Mouse (Mus musculus): Measurements from ENCODE around the gene Mixl1. TPM values are rescaled to one million over a fixed set of nuclear protein-coding genes. Genes with fewer than 3 reads are reported as not detected.

The Mixl1 gene
- polyA plus RNA-seq, 1 experiment, result 0.04 TPM

DNA sequence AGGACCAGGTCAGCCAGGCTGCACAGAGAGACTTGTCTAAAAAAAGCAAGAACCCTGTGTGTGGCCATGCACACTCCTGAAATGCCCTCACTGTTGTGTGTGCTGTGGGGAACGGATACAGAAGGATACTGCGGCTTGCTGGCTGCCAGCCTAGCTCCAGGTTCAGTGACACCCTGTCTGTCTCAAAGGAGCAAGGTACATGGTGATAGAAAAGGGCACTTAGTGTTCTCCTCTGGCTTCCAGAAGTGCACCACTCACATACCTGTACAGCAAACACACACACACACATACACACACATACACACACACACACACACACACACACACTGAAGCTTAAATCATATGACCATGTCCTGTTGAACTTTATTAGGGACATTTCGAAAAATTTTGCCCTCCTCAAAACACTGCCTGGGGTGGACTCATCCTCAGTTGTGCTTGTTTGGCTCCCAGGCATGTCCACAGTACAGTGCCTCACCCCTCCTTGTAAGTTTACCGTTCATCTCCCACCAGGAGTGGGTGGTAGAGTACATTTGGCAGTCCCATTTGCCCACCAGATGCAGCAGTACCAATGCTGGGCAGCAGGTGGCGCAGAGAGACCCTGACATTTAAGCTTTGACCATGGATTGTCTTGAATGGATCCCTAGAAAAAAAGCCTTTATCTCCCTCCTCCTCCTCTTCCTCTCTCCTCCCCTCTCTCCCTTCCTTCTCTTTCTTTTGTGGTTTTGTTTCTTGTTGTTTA lies 23.3 kb upstream of the Mixl1 start:
- 49% methylated on average over 5 of the region's 5 CpGs for WGBS
- TF ChIP-seq CTCF (IDR thresholded peaks at IDR 0.05; ENCODE audit: extremely low read depth, insufficient read depth, insufficient read length, insufficient replicate concordance) (peak; percentile 94; the same call in 1 of the 2 replicates), POLR2A (IDR thresholded peaks at IDR 0.05; ENCODE audit: low read depth, low read length) (no peak)
- Histone ChIP-seq H3K4me1 (ENCODE audit: control insufficient read depth, insufficient read depth, insufficient read length) (peaks cover 3% of the 10 kb centered on the region; the same call in 1 of the 2 replicates), H3K36me3 (ENCODE audit: control insufficient read depth, insufficient read depth, low read length) (no peaks in the 10 kb centered on the region), H3K4me3 (ENCODE audit: extremely low read depth, insufficient read depth, insufficient read length) (no peak overlapping the region), H3K27me3 (ENCODE audit: control insufficient read depth, insufficient read depth, low read length) (no peaks in the 10 kb centered on the region), H3K27ac (ENCODE audit: insufficient read depth, low read length) (no peak overlapping the region)
- peak; percentile 43 to 75 for DNase-seq (ENCODE audit: low read depth in 1 of 2, low spot score in 2 of 2)

GRCm38 (mm10) chr1:180719483-180719882 lies 22.6 kb upstream of the Mixl1 start:
- Histone ChIP-seq H3K27ac (ENCODE audit: insufficient read depth, low read length) (no peak overlapping the region), H3K27me3 (ENCODE audit: control insufficient read depth, insufficient read depth, low read length) (no peaks in the 10 kb centered on the region), H3K4me1 (ENCODE audit: control insufficient read depth, insufficient read depth, insufficient read length) (no peaks in the 10 kb centered on the region; the same call in 1 of the 2 replicates), H3K36me3 (ENCODE audit: control insufficient read depth, insufficient read depth, low read length) (no peaks in the 10 kb centered on the region), H3K4me3 (ENCODE audit: extremely low read depth, insufficient read depth, insufficient read length) (no peak overlapping the region)
- TF ChIP-seq POLR2A (IDR thresholded peaks at IDR 0.05; ENCODE audit: low read depth, low read length), result no peak
- TF ChIP-seq CTCF (IDR thresholded peaks at IDR 0.05; ENCODE audit: extremely low read depth, insufficient read depth, insufficient read length, insufficient replicate concordance), result no peak
- DNase-seq (ENCODE audit: low read depth in 1 of 2, low spot score in 2 of 2), result no peak
- WGBS, result 87% methylated on average over 6 of the region's 6 CpGs

GRCm38 (mm10) chr1:180718756-180719155 lies 21.9 kb upstream of the Mixl1 start:
- 38% methylated on average over 5 of the region's 5 CpGs for WGBS
- TF ChIP-seq CTCF (IDR thresholded peaks at IDR 0.05; ENCODE audit: extremely low read depth, insufficient read depth, insufficient read length, insufficient replicate concordance) (no peak), POLR2A (IDR thresholded peaks at IDR 0.05; ENCODE audit: low read depth, low read length) (no peak)
- Histone ChIP-seq H3K4me3 (ENCODE audit: extremely low read depth, insufficient read depth, insufficient read length) (no peak overlapping the region), H3K36me3 (ENCODE audit: control insufficient read depth, insufficient read depth, low read length) (no peaks in the 10 kb centered on the region), H3K4me1 (ENCODE audit: control insufficient read depth, insufficient read depth, insufficient read length) (no peaks in the 10 kb centered on the region; the same call in 1 of the 2 replicates), H3K27me3 (ENCODE audit: control insufficient read depth, insufficient read depth, low read length) (no peaks in the 10 kb centered on the region), H3K27ac (ENCODE audit: insufficient read depth, low read length) (no peak overlapping the region)
- DNase-seq (ENCODE audit: low read depth in 1 of 2, low spot score in 2 of 2), result no peak

DNA sequence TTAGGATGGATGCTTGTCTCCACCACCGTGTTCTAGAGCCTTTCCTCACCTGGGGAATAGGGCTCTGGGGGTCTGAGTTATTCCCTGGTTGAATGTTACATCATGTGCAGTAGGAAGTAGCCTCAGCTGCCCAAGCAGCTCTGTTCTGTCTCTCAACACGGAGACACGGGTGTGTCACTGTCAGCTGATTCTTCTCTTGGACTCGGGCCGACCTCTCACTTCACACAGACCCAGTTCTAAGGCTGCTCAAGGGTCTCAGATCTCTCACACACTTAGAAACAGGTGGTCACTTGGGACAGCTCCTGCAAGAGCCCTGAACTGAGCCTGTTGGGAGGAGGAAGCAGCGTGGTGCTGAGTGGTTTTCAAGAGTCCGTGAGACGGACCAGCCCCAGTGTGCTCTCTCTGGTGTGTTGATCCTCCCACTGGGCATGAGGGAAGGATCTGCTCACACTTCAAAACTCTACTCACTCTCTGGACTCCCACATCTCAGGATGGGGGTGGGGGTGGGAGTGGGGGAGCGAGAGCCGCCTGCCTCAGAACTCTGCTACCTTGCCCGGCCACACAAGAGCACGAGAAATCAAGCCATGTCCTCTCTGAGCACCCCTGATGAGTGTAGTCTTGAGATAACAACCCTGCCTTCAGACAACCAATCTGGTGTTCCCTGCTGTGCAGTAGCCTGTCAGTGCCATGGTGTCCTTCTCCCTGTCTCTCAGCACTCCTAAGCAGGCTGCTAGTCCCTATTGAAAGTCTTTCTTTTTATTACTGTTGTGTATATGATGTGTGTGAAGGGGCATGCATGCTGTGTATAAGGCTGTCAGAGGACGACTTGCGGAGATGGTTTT lies 12.3 kb upstream of the Mixl1 start:
- no peak overlapping the region for H3K4me3 ChIP-seq (ENCODE audit: extremely low read depth, insufficient read depth, insufficient read length)
- H3K36me3 ChIP-seq (ENCODE audit: control insufficient read depth, insufficient read depth, low read length), result no peaks in the 10 kb centered on the region
- DNase-seq (ENCODE audit: low read depth in 1 of 2, low spot score in 2 of 2), result no peak
- H3K4me1 ChIP-seq (ENCODE audit: control insufficient read depth, insufficient read depth, insufficient read length), result no peaks in the 10 kb centered on the region; the same call in 1 of the 2 replicates
- no peaks in the 10 kb centered on the region for H3K27me3 ChIP-seq (ENCODE audit: control insufficient read depth, insufficient read depth, low read length)
- no peak for TF ChIP-seq CTCF (IDR thresholded peaks at IDR 0.05; ENCODE audit: extremely low read depth, insufficient read depth, insufficient read length, insufficient replicate concordance)
- no peak for TF ChIP-seq POLR2A (IDR thresholded peaks at IDR 0.05; ENCODE audit: low read depth, low read length)
- 78% methylated on average over 14 of the region's 14 CpGs for WGBS
- no peak overlapping the region for H3K27ac ChIP-seq (ENCODE audit: insufficient read depth, low read length)

DNA sequence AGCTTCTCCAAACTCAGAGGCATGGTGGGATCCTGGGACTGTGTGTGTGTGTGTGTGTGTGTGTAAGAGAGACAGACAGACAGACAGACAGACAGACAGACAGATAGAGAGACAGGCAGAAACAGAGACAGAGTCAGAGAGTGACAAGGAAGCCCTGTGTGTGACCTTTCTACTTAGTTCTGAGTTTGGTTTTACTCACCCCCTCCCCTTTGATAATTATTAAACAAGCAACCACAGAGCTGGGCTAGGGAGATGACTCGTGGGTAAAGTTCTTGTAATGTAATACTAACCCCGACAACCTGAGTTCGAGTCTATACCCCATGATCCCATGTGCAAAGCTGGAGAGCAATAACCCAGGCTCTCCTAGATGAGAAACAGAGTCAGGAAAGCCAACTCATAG lies 11.0 kb upstream of the Mixl1 start:
- no peak for DNase-seq (ENCODE audit: low read depth in 1 of 2, low spot score in 2 of 2)
- H3K4me1 ChIP-seq (ENCODE audit: control insufficient read depth, insufficient read depth, insufficient read length), result no peaks in the 10 kb centered on the region; the same call in 1 of the 2 replicates
- no peak overlapping the region for H3K4me3 ChIP-seq (ENCODE audit: extremely low read depth, insufficient read depth, insufficient read length)
- H3K36me3 ChIP-seq (ENCODE audit: control insufficient read depth, insufficient read depth, low read length), result no peaks in the 10 kb centered on the region
- H3K27me3 ChIP-seq (ENCODE audit: control insufficient read depth, insufficient read depth, low read length), result no peaks in the 10 kb centered on the region
- H3K27ac ChIP-seq (ENCODE audit: insufficient read depth, low read length), result no peak overlapping the region
- TF ChIP-seq POLR2A (IDR thresholded peaks at IDR 0.05; ENCODE audit: low read depth, low read length) (no peak), CTCF (IDR thresholded peaks at IDR 0.05; ENCODE audit: extremely low read depth, insufficient read depth, insufficient read length, insufficient replicate concordance) (no peak)
- WGBS, result 68% methylated on average over 3 of the region's 3 CpGs

DNA sequence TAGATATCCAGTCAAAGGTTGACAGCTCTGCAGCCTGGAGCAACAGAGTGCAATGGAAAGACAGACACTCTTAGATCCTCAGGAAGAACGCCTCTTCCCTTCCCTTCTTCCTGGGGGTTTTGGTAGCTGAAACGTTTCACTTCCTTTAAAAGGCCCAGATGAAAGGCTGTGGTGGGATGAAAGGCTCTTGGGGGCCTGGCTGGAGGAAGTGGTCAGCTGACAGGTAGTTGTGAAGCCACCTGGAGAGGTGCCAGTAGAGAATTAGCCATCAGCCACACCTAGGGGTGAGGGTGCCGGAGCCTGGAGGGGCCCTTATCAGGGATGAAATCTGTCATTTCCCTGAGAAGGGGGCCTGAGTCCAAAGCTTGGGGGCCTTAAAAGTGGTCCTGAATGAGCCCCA lies 10.5 kb upstream of the Mixl1 start:
- Histone ChIP-seq H3K27me3 (ENCODE audit: control insufficient read depth, insufficient read depth, low read length) (no peaks in the 10 kb centered on the region), H3K4me3 (ENCODE audit: extremely low read depth, insufficient read depth, insufficient read length) (no peak overlapping the region), H3K4me1 (ENCODE audit: control insufficient read depth, insufficient read depth, insufficient read length) (no peaks in the 10 kb centered on the region; the same call in 1 of the 2 replicates), H3K36me3 (ENCODE audit: control insufficient read depth, insufficient read depth, low read length) (no peaks in the 10 kb centered on the region), H3K27ac (ENCODE audit: insufficient read depth, low read length) (no peak overlapping the region)
- TF ChIP-seq POLR2A (IDR thresholded peaks at IDR 0.05; ENCODE audit: low read depth, low read length) (no peak), CTCF (IDR thresholded peaks at IDR 0.05; ENCODE audit: extremely low read depth, insufficient read depth, insufficient read length, insufficient replicate concordance) (no peak)
- WGBS, result 32% methylated on average over 3 of the region's 3 CpGs
- no peak for DNase-seq (ENCODE audit: low read depth in 1 of 2, low spot score in 2 of 2)

All from spleen, adult 2 months (tissue).